Mouse (Mus musculus) gastrocnemius, postnatal 25 days (tissue): ENCODE data around the gene Col1a1. TPM values are rescaled to one million over a fixed set of nuclear protein-coding genes. Genes with fewer than 3 reads are reported as not detected.

Source experiments
- DNase-seq: peaks from one replicate; pipeline ENCODE4 v3.0.0; 2022
- long read RNA-seq, 2 experiments: library from polyadenylated mRNA; stranded (forward); transcript quantifications; one replicate each; pipeline ENCODE4 v2.0.0; 2021
- total RNA-seq, 2 experiments: library from RNA; stranded (reverse); gene quantifications; 1 replicate in 1 of 2; 2 replicates in 1 of 2; pipeline ENCODE4 v1.2.3; 2021

Col1a1 gene
- total RNA-seq, result 1,000 to 10,000 TPM; 1,080 to 1,200 TPM
- long read RNA-seq, experiment 1, full-length matches to known transcripts, result 94 of 433 reads
- long read RNA-seq, experiment 1, partial matches to known transcripts, result 144 of 433 reads
- long read RNA-seq, experiment 1, other reads (novel, unspliced or antisense), result 195 of 433 reads
- long read RNA-seq, experiment 2, full-length matches to known transcripts, result 780 of 1,629 reads
- long read RNA-seq, experiment 2, partial matches to known transcripts, result 544 of 1,629 reads
- long read RNA-seq, experiment 2, other reads (novel, unspliced or antisense), result 305 of 1,629 reads

- DNase-seq, result peak; percentile 88
Measured at GRCm38 (mm10) chr11:94936045-94936444, at the start of gene Col1a1. TSS of gene Col1a1 (plus strand) at chr11:94936224.

- peak; percentile 34 for DNase-seq
Measured at GRCm38 (mm10) chr11:94891155-94891554, 44.9 kb upstream of the Col1a1 start.

GRCm38 (mm10) chr11:94896753-94897376, 39.2 kb upstream of the Col1a1 start:
- no peak for DNase-seq

- DNase-seq, result no peak
Measured at GRCm38 (mm10) chr11:94901231-94901630, 34.8 kb upstream of the Col1a1 start.

- DNase-seq, result no peak
Measured at GRCm38 (mm10) chr11:94904306-94904705, 31.7 kb upstream of the Col1a1 start.

GRCm38 (mm10) chr11:94910971-94911370, 25.1 kb upstream of the Col1a1 start:
- DNase-seq, result no peak

- no peak for DNase-seq
Measured at GRCm38 (mm10) chr11:94912568-94912967, 23.5 kb upstream of the Col1a1 start.

GRCm38 (mm10) chr11:94913302-94914090, 22.5 kb upstream of the Col1a1 start:
- peak; percentile 64 for DNase-seq

GRCm38 (mm10) chr11:94915675-94916403, 20.2 kb upstream of the Col1a1 start:
- DNase-seq, result peak; percentile 80

GRCm38 (mm10) chr11:94916477-94916876, 19.5 kb upstream of the Col1a1 start:
- DNase-seq, result peak; percentile 34

GRCm38 (mm10) chr11:94917717-94918116, 18.3 kb upstream of the Col1a1 start:
- no peak for DNase-seq

- no peak for DNase-seq
Measured at GRCm38 (mm10) chr11:94920996-94921401, 15.0 kb upstream of the Col1a1 start.

GRCm38 (mm10) chr11:94924977-94925376, 11.0 kb upstream of the Col1a1 start:
- no peak for DNase-seq

GRCm38 (mm10) chr11:94926431-94926830, 9.6 kb upstream of the Col1a1 start:
- DNase-seq, result peak; percentile 49

GRCm38 (mm10) chr11:94927771-94928291, 8.2 kb upstream of the Col1a1 start:
- no peak for DNase-seq

- DNase-seq, result peak; percentile 92
Measured at GRCm38 (mm10) chr11:94928820-94929219, 7.2 kb upstream of the Col1a1 start.

- DNase-seq, result no peak
Measured at GRCm38 (mm10) chr11:94929599-94929998, 6.4 kb upstream of the Col1a1 start.

- DNase-seq, result no peak
Measured at GRCm38 (mm10) chr11:94930151-94930550, 5.9 kb upstream of the Col1a1 start.

- DNase-seq, result peak; percentile 69
Measured at GRCm38 (mm10) chr11:94933584-94933983, 2.4 kb upstream of the Col1a1 start.

- DNase-seq, result peak; percentile 54
Measured at GRCm38 (mm10) chr11:94934526-94934925, 1.5 kb upstream of the Col1a1 start.

- peak; percentile 79 for DNase-seq
Measured at GRCm38 (mm10) chr11:94936851-94937295, 849 bp downstream of the Col1a1 start.

- peak; percentile 65 for DNase-seq
Measured at GRCm38 (mm10) chr11:94937335-94937781, 1.3 kb downstream of the Col1a1 start.
